ENCODE assay signal across 21 mouse cellular contexts in genomic region chr2:34212418-34212817, GRCm38 (mm10).
DNase-seq lines count a peak whose midpoint lies in the region.
"Had no signal": no experiment of that assay in that cellular context is flagged by ENCODE, and none has a peak within 500 bp of the region (broad histone marks: within the 10 kb centered on the region; RNA-seq: fewer than 3 reads in every experiment).

No protein-coding gene starts in this region.

- intact Hi-C loops in left cerebral cortex, postnatal 10 days (cut with DNase I): no loop called here
- intact Hi-C loops in left cerebral cortex, postnatal 25 days (cut with DNase I): no loop called here

- H3K4me3 ChIP-seq in embryonic facial prominence, embryonic 10.5 days: no peak overlapping the region
- H3K4me3 ChIP-seq: embryonic facial prominence, embryonic 13.5 days; forebrain, embryonic 12.5 days; heart, embryonic 15.5 days; hindbrain, embryonic 13.5 days had no signal

- no peaks in the 10 kb centered on the region for H3K4me1 ChIP-seq in embryonic facial prominence, embryonic 10.5 days
- H3K4me1 ChIP-seq: embryonic facial prominence, embryonic 13.5 days; forebrain, embryonic 12.5 days; heart, embryonic 15.5 days had no signal

- H3K9me3 ChIP-seq in embryonic facial prominence, embryonic 10.5 days: no peaks in the 10 kb centered on the region
- H3K9me3 ChIP-seq: embryonic facial prominence, embryonic 13.5 days; forebrain, embryonic 12.5 days; G1E; heart, embryonic 15.5 days; hindbrain, embryonic 13.5 days had no signal

- H3K27ac ChIP-seq in embryonic facial prominence, embryonic 10.5 days (replicated peaks): no peak overlapping the region
- H3K27ac ChIP-seq: embryonic facial prominence, embryonic 13.5 days; forebrain, embryonic 12.5 days; heart, embryonic 15.5 days; hindbrain, embryonic 13.5 days had no signal

- 91% methylated on average over 1 of the region's 1 CpGs for WGBS in embryonic facial prominence, embryonic 10.5 days

- peaks cover 36% of the 10 kb centered on the region for H3K36me3 ChIP-seq in embryonic facial prominence, embryonic 10.5 days (replicated peaks)
- H3K36me3 ChIP-seq: G1E; heart, embryonic 15.5 days had no signal

- peak; percentile 46 to 71 for DNase-seq in layer of hippocampus, adult 18-20 months (ENCODE audit: low spot score in 2 of 2)
- DNase-seq in layer of hippocampus, postnatal 36 days: no peak
- DNase-seq in left cerebral cortex, adult 9 months (ENCODE audit: low spot score in 2 of 2): peak; percentile 40 to 59
- DNase-seq in left cerebral cortex, postnatal 10 days (ENCODE audit: extremely low spot score in 1 of 2, low spot score in 2 of 2): no peak
- DNase-seq in layer of hippocampus, adult 9-11 months: peak; percentile 51
- peak; percentile 52 to 85 for DNase-seq in left cerebral cortex, postnatal 25 days (ENCODE audit: low spot score in 2 of 2)
- DNase-seq in embryonic facial prominence, embryonic 10.5 days (ENCODE audit: low spot score): no peak
- no peak for DNase-seq in ovary, postnatal 14 days (ENCODE audit: low spot score)
- DNase-seq: adrenal gland, adult 8-10 months; adrenal gland, postnatal 36 days; cerebellum, adult 11 months; cerebellum, adult 8-10 months; cerebellum, postnatal 25 days; gastrocnemius, postnatal 10 days; heart, adult 18-20 months; heart, postnatal 14 days had no signal

- H3K27me3 ChIP-seq in embryonic facial prominence, embryonic 10.5 days (replicated peaks; ENCODE audit: low read depth, poor library complexity, severe bottlenecking): no peaks in the 10 kb centered on the region
- H3K27me3 ChIP-seq: embryonic facial prominence, embryonic 13.5 days; forebrain, embryonic 12.5 days; heart, embryonic 15.5 days; hindbrain, embryonic 13.5 days had no signal

Comparison
In these comparisons a context has a peak if more than half of its experiments do, and no peak if none do; other contexts are left out.
1. DNase-seq: peak in layer of hippocampus, adult 18-20 months (2 of 2), left cerebral cortex, adult 9 months (2 of 2), layer of hippocampus, adult 9-11 months (single experiment) and left cerebral cortex, postnatal 25 days (2 of 2); none in layer of hippocampus, postnatal 36 days (0 of 2), left cerebral cortex, postnatal 10 days (0 of 2), embryonic facial prominence, embryonic 10.5 days (single experiment) and ovary, postnatal 14 days (single experiment).